Mouse (Mus musculus) cerebellum, adult (tissue): ENCODE measurements around the gene Tysnd1.

Source experiments
- ATAC-seq: cut with Nextera tagmentation; 2 replicates; pipeline ENCODE4 v1.9.2; 2017; ENCODE audit warnings: mild to moderate bottlenecking, moderate library complexity, mixed read lengths; ENCODE audit not compliant: insufficient number of reproducible peaks, low FRiP score, low TSS enrichment

Gene Tysnd1

DNA sequence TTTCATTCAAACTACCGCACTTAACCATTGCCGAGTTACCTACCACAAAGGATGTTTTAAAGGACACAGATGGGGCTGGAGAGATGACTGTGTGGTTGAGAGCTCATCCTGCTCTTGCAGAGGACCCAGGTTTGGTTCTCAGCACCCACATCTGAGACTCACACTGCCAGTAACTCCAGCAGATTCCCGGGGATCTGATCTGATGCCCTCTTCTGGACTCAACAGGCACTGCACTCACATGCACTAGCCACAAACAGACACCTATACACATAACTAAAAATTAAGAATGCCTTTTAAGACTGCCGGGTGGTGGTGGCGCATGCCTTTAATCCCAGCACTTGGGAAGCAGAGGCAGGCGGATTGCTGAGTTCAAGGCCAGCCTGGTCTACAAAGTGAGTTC lies 34.9 kb downstream of the Tysnd1 start:
- no peak for ATAC-seq

DNA sequence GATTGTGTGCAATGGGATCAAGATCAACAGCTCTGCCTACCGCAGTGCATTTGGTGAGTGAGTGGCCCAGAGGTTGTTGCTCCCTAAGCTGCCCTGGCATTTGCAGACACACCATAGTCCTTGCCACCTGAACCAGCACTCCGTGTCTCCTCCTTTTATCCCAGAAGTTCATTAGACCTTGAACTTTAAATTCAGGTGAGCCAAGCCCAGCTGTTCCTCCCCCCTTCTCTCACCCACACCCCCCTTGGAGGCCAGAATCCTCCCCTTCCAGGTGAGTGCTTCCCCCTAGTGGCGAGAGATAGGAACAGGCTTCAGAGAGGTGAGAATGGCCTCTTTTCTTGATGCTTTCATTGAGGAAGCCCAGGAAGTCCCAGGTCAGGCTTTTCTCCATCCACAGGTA lies 39.1 kb downstream of the Tysnd1 start:
- ATAC-seq, result no peak

DNA sequence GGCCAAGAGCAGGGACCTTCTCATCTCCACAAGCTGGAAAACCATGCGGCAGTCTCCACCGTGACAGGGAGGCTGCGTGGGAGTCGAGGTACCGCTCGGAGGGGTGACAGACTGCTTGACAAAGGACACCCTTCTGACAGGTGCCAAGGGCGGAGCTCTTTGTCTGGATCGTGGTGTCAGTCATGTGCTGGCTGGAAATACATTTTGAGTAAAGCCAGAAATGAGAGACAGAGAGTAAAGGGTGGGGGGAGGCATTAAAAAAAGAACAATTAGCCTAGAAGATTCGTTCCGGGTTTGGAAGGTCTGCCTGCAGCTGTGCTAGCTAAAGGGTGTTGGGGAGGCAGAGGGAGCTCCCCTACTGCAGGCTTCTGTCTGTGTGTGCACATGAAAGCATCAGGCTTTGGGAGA lies 41.4 kb downstream of the Tysnd1 start:
- ATAC-seq, result no peak

DNA sequence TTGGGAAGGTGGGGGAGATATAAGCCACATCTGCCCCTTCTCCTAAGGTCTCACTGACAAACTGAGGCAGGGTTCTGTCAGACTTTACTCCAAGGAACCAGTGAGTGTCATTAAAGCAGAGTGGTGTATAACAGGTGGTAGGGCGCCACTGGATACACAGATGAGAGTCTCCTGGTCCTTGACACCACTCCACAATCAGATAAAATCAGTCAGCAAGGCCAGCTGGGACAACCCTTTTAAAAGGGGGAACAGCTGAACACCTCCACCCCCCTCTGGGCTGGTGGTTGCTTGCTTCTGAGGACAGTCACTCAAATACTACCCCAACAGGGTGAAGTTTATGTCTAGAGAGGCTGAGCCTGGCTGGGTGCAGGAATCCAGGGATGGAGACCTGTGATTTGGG lies 42.2 kb downstream of the Tysnd1 start:
- no peak for ATAC-seq

DNA sequence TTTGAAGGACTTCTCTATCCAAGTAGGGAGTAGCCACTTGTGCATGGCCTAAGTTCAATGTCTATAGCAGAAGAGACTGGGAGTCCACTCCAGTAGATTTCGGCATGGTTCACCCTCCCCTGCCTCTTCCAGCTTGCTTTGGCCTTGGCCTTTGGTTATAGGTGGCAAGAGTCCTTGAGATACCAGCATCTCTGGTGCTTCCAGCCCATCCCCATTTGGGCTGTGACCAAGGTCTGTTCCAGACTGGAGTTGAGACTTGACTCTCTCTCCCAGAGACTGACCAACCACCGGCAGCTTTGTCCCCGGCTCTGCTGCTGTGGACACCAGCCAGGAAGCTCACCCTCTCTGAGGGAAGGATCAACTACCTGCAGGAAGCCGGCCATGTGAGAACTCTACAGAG lies 42.8 kb downstream of the Tysnd1 start:
- ATAC-seq, result no peak

DNA sequence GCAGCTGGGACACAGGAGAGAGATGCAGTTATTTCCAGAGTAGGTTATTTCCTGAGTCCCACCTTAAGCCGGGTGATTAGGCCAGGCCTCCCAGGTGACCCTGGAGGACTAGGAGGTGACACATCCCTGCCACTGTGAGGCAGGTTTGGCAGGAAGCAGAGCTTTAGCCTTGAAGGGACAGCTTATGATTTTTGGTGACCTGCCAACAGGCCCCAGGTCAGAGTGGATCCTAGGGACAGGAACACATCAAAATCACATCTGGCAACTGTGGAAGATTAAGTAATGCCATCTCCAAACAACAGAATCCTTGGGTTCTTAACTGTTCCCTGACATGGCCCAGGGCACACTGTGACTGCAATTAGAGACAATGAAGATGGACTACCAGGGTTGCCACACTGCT lies 46.0 kb downstream of the Tysnd1 start:
- ATAC-seq, result no peak

DNA sequence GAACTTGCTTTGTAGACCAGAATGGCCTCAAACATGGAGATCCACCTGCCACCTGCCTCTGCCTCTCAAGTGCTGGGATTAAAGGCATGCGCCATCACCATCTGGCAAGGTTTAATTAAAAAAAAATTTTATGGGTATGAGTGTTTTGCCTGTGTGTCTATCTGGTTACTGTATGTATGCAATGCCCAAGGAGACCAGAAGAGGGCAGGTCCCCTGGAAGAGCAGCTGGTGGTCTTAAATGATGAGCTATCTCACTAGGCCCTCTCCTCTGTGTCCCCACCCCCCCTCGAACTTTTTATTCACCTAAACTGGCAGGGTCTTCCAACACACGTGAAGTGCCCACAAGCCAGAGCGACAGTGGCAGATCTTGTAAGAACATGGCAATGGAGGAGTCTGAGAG lies 46.6 kb downstream of the Tysnd1 start:
- no peak for ATAC-seq

DNA sequence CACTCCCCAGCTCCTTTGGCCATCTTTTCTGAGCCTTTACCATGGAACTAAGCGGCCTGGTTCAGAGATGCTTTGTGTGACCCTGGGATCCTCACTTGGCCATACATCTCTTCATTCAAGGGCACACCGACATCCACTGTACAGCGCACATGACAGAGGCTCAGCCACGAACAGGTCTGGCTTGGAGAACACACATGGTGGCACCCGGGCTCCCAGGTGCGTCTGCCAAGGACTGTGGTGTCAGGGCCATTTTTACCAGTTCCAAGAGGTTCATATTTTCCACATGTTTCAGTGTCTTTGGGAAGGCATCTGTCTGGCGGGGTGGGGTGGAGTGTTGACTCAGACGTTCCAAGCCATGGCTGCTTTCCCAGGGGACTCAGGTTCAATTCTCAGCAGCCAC lies 47.0 kb downstream of the Tysnd1 start:
- no peak for ATAC-seq

DNA sequence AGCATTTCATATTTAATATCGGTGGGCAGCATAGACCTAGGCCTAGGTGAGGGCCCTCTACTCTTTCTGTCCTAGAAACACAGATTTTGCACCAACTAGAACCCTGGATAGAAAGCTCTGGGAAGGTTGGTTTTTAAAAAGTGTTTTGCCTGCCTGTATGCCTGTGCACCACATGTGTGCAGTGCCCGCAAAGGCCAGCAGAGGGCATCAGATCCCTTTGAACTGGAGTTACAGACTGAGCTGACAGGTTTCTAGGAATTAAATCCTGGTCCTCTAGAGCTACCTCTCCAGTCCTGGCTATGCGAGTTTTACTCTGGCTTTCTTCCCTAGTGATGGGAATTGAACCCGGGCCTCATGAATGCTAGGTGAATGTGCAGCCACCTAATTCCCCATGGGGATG lies 49.8 kb downstream of the Tysnd1 start:
- ATAC-seq, result no peak

DNA sequence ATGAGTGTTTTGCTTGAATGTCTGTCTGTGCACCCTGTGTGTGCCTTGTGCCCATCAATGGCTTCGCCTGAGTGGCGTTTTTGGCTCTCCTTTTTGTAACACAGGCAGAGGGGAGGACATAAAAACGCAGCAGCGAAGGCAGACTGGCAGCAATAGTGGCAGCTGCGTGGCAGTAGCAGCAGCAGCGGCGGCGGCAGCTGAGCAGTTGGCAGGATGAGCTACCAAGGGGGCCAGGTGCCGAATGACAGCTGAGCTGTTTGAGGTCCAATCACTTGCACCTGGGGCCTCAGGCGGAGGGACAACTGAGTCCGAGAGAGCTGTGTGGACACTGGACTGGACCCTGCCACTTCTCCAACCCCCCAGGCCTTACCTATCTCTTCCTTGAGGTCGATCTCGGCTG lies 52.0 kb downstream of the Tysnd1 start:
- ATAC-seq, result no peak

DNA sequence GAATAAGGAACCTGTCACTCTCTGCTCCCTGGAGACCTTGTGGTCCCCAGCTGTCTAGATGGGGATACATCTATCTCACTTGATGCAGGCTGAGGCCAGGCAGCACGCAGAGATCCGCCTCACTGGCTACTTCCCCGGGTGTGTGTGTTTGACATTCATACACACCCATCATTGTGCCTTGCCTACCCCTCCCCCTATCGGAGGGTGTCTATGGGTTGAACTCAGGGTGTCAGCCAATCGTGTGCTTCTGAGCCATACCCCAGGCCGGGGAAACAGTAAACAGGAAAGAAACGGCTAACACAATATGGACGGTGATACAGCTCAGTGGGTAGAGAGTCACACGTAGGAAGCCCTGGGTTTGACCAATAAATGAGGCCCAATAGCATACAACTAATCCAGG lies 54.7 kb downstream of the Tysnd1 start:
- no peak for ATAC-seq

DNA sequence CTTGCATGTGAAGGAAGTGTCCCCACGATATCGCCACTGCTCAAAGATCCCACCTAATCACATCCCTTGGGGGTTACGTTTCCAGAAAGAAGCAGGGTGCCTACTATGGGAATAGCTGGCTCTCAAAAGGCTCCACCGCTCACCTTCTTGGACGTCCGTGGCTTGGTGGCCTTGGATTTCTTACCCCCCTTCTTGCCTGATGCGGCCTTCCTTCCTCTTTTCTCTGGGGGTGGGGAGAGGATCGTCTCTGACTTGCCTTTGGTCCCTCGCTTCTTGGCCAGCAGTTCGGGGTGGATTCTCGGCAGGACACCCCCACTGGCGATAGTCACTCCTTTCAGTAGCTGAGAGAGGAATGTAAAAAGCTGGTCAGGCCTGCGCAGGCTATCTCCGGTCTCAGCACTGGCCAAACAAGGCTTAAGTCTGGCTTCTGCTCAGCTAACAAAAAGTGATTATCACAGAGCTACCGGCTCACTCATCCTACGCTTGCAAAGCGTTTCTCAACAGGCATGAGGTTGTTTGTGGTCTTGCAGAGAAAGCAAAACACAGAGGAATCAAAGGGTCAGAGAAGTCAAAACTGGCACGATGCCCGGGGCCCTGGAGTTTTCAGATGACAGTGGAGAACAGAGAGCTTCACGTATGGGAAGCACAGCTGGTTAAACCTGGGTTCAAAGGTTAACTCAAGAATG lies 56.4 kb downstream of the Tysnd1 start:
- no peak for ATAC-seq
